Mouse (Mus musculus): Measurements from ENCODE around the gene Ttc6. TPM values are rescaled to one million over a fixed set of nuclear protein-coding genes. Genes with fewer than 3 reads are reported as not detected.

Ttc6 gene
- total RNA-seq, 2 experiments from 2014 or later = 0.30 to 0.48 TPM

GRCm38 (mm10) chr12:57650011-57650410, 86.1 kb downstream of the Ttc6 start:
- DNase-seq (ENCODE audit: low spot score in 2 of 2) = no peak

GRCm38 (mm10) chr12:57650677-57651076, 86.8 kb downstream of the Ttc6 start:
- DNase-seq (ENCODE audit: low spot score in 2 of 2) = no peak

GRCm38 (mm10) chr12:57662986-57663674, 99.2 kb downstream of the Ttc6 start:
- no peak for DNase-seq (ENCODE audit: low spot score in 2 of 2)

GRCm38 (mm10) chr12:57672414-57672813, 108.5 kb downstream of the Ttc6 start:
- DNase-seq (ENCODE audit: low spot score in 2 of 2) = no peak

GRCm38 (mm10) chr12:57684967-57685423, 121.1 kb downstream of the Ttc6 start:
- DNase-seq (ENCODE audit: low spot score in 2 of 2) = no peak

- no peak for DNase-seq (ENCODE audit: low spot score in 2 of 2)
Observed at GRCm38 (mm10) chr12:57709966-57710365, 146.1 kb downstream of the Ttc6 start.

GRCm38 (mm10) chr12:57764720-57765119, 200.8 kb downstream of the Ttc6 start:
- DNase-seq (ENCODE audit: low spot score in 2 of 2) = no peak

- peak; percentile 5 to 11 for DNase-seq (ENCODE audit: low spot score in 2 of 2)
Observed at GRCm38 (mm10) chr12:57776290-57776997, 212.5 kb downstream of the Ttc6 start.

GRCm38 (mm10) chr12:57781926-57782325, 218.0 kb downstream of the Ttc6 start:
- DNase-seq (ENCODE audit: low spot score in 2 of 2) = no peak

GRCm38 (mm10) chr12:57787471-57787870, 223.6 kb downstream of the Ttc6 start:
- peak; percentile 9 to 20 for DNase-seq (ENCODE audit: low spot score in 2 of 2)

Other genes starting within 250 kb of the Ttc6 start
- not detected for gene Foxa1, start 17.2 kb upstream of the Ttc6 start, total RNA-seq (2021)

All from layer of hippocampus, postnatal 14 days (tissue).